Mouse (Mus musculus) layer of hippocampus, postnatal 10 days (tissue): ENCODE results near the gene Tmem150c. TPM values are rescaled to one million over a fixed set of nuclear protein-coding genes. Genes with fewer than 3 reads are reported as not detected.

Experiments used
- DNase-seq, 2 experiments: peaks; one replicate each; pipeline ENCODE4 v3.0.0; 2021; ENCODE audit warnings: low spot score in 2 of 2
- total RNA-seq, 2 experiments: library from RNA; stranded (reverse); gene quantifications; 2 replicates each; pipeline ENCODE4 v1.2.3; 2021

The Tmem150c gene
- total RNA-seq, 2 experiments from 2014 or later, result 69.3 to 71.6 TPM

DNA sequence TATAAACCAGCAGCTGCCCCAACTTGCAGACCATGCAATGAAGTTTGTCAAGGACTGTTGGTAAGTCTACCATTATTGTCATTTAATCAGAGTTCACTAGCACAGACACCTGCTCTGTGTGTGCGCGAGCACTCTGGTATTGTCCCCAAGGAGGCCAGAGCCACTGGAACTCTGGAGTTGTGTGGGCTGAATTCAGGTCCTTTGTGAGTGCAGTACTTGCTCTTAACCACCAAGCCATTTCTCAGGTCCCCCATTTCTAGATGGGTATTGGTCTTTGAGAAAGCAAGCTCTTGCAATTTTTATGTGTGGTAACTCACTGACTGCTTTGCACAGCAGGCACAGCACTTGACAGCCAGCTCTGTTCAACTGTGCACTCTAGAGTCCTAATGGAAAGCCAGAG lies 127.5 kb downstream of the Tmem150c start:
- no peak for DNase-seq

DNA sequence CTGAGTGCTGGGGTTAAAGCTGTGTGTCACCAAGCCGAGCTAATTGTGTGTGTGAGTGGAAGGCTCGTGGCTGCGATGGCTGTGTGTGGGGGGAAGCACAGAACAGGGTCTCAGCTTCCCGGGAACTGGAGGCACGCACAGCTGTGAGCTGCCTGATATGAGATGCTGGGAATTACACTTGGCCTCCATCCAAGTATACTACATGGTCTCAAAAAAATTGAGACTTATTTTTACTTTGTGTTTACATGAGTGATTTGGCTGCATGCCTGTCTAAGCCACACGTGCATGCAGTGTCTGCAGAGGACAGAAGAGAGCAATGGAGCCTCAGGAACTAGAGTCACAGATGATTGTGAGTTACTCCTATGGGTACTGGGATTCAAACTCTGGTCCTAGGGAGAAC lies 129.5 kb downstream of the Tmem150c start:
- no peak for DNase-seq

Other genes with a start within 250 kb of the Tmem150c start
- 100 to 1,000 TPM; 279 to 297 TPM for gene Hnrnpd, start 180.9 kb downstream of the Tmem150c start, total RNA-seq
- 1 to 10 TPM; 2.0 to 2.3 TPM for gene 4930524J08Rik, start 180.7 kb downstream of the Tmem150c start, total RNA-seq
- gene Hnrnpdl, start 120.1 kb downstream of the Tmem150c start, total RNA-seq, result 100 to 1,000 TPM; 200 to 236 TPM
- 10 to 100 TPM; 54.4 to 58.7 TPM for gene Enoph1, start 119.8 kb downstream of the Tmem150c start, total RNA-seq